Mouse (Mus musculus) intestine, postnatal 0 days (tissue): Measurements from ENCODE around the gene Hoxb7. TPM values are rescaled to one million over a fixed set of nuclear protein-coding genes. Genes with fewer than 3 reads are reported as not detected.

ENCODE experiments used
- ATAC-seq: fragments of 200-750 bp; cut with Nextera tagmentation; 2 replicates; pipeline ENCODE4 v1.8.0; 2017; ENCODE audit warnings: mild to moderate bottlenecking, moderate TSS enrichment, moderate library complexity
- H3K27ac ChIP-seq: fragments of 300-500 bp; sonication (generic); 2 replicates; pipeline ENCODE4 v1.5.1; 2014; ENCODE audit warnings: mild to moderate bottlenecking, low read depth, low read length, moderate library complexity
- H3K27me3 ChIP-seq: fragments of 300-500 bp; sonication (generic); replicated peaks from 2 replicates; pipeline ENCODE4 v1.6.1; 2014; ENCODE audit warnings: low read length, mixed read lengths; ENCODE audit not compliant: control insufficient read depth, insufficient read depth
- H3K36me3 ChIP-seq: fragments of 300-500 bp; sonication (generic); 2 replicates; pipeline ENCODE4 v1.6.1; 2014; ENCODE audit warnings: mild to moderate bottlenecking, moderate library complexity; ENCODE audit not compliant: control insufficient read depth, insufficient read depth
- H3K4me1 ChIP-seq: fragments of 300-500 bp; sonication (generic); replicated peaks from 2 replicates; pipeline ENCODE4 v1.6.1; 2014; ENCODE audit warnings: antibody characterized with exemption, low read length, mixed read lengths; ENCODE audit not compliant: control insufficient read depth, insufficient read depth
- H3K4me2 ChIP-seq: fragments of 300-500 bp; sonication (generic); replicated peaks from 2 replicates; pipeline ENCODE4 v1.6.1; 2014; ENCODE audit warnings: low read depth, mild to moderate bottlenecking, moderate library complexity
- H3K4me3 ChIP-seq: fragments of 300-500 bp; sonication (generic); 2 replicates; pipeline ENCODE4 v1.5.1; 2014; ENCODE audit warnings: low read depth, low read length
- H3K9ac ChIP-seq: fragments of 300-500 bp; sonication (generic); 2 replicates; pipeline ENCODE4 v1.6.1; 2014; ENCODE audit warnings: mild to moderate bottlenecking, low read depth, low read length
- H3K9me3 ChIP-seq: fragments of 300-500 bp; sonication (generic); 2 replicates; pipeline ENCODE4 v1.6.1; 2016; ENCODE audit warnings: mixed run types; ENCODE audit not compliant: control insufficient read depth
- CTCF ChIP-seq: sonication (generic); IDR thresholded peaks from 2 replicates; pipeline ENCODE4 v1.5.1; 2016; ENCODE audit warnings: low read depth, mild to moderate bottlenecking, control low read depth, antibody characterized with exemption, moderate library complexity
- whole genome bisulfite sequencing: fragments of 180-500 bp; shearing (Covaris S2); extraction: QIAGEN DNeasy Blood & Tissue Kit; methylation state at CpG from one replicate; pipeline ENCODE4 v1.1.7; 2014; 5-methylcytosine and 5-hydroxymethylcytosine counted together
- polyA plus RNA-seq: library from polyadenylated mRNA; unstranded; fragments of >200 nt; fragmentation: Nextera tagmentation; extraction: Ambion mirVana; gene quantifications from 2 replicates; pipeline ENCODE4 v1.2.1, GENCODE M21; 2015

The Hoxb7 gene
- polyA plus RNA-seq, 1 experiment from 2014 or later, result 8.5 TPM

DNA sequence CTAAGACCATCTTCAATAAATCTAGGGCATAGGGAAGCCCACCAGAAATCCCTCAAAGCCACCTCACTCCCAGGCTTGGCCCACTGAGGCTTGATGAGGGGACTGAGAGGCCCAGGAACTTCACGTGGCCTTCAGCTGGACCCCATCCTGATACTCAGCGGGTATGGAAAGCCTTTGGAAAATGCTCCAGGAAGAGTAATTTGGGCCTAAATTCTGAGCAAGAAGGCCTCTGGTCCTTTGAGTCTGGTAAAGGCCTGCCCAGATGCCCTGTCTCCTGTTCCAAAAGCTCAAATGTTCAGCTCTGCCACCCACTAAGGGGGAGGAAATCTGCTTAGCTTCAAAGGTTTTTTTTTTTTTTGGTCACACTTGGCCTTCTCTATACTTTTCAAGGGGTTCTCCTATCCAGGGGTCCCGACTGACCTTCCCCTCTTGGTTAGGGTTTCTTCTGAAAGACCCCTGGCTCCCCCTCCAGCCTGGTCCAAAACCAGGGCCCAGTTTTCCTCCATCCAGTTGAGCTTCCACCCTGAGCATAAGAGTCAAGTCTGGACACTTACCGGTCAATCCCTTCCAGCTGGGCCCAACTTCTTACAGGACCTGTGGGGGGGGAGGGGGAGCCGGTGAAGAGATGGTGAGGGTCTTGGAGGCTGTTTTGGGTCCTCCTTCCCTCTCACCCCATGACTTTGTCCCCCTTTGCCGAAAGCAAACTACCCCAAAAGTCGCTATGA, 19.9 kb downstream of the Hoxb7 start:
- Histone ChIP-seq H3K27ac (0 out of 2 replicates have a peak overlapping the region, but pooled peaks have one; percentile 11), H3K36me3 (no peaks in the 10 kb centered on the region), H3K9ac (peak overlapping the region; percentile 27; the same call in 1 of the 2 replicates), H3K27me3 (peaks cover 63% of the 10 kb centered on the region), H3K4me2 (peak overlapping the region; percentile 63), H3K9me3 (no peaks in the 10 kb centered on the region), H3K4me1 (no peaks in the 10 kb centered on the region), H3K4me3 (peak overlapping the region; percentile 27)
- WGBS, result 31% methylated on average over 7 of the region's 7 CpGs
- no peak for ATAC-seq
- TF ChIP-seq CTCF, result no peak

DNA sequence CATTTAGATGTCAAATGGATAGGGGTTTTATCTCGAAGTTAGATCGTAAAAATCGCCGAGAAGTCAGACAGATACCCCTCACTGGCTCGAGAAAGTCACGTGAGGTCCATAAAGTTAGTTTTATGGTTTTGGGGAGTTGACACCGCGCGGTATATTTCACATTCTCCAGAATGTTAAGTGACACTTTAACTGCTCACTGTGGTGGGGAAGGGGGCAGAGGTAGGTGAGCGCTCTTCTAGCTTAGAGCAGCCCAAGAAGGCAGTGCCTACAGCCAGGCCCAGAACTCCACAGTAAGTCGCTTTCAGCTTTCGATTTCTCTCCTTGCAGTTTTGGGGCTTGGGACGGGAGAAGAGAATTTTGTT, 20.5 kb downstream of the Hoxb7 start:
- Histone ChIP-seq H3K4me2 (peak overlapping the region; percentile 63), H3K4me1 (no peaks in the 10 kb centered on the region), H3K4me3 (peak overlapping the region; percentile 27), H3K36me3 (no peaks in the 10 kb centered on the region), H3K9me3 (no peaks in the 10 kb centered on the region), H3K27me3 (peaks cover 58% of the 10 kb centered on the region), H3K27ac (no peak overlapping the region), H3K9ac (no peak overlapping the region)
- TF ChIP-seq CTCF, result no peak
- no peak for ATAC-seq
- WGBS, result 9% methylated on average over 13 of the region's 13 CpGs

DNA sequence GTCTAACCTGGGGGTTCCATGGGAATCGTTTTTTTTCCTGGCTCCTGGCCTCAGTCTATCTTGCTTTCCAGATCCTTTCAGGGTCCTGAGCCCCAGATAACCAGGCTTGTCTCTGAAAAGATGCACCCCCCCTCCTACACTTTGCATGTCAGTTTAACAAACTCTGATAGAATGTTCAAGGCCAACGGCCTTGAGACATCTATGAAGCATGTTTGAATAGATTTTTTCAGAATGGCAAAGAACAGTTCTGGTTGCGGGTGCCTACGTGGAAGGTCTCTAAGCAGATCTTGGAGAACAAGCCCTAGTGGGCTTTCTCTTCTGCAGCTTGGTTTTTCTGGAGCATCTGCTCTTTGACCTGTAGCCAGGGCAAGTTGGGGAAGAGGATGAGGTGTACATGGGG, 22.3 kb downstream of the Hoxb7 start:
- H3K27me3 ChIP-seq, result peaks cover 58% of the 10 kb centered on the region
- H3K36me3 ChIP-seq, result no peaks in the 10 kb centered on the region
- no peaks in the 10 kb centered on the region for H3K9me3 ChIP-seq
- no peaks in the 10 kb centered on the region for H3K4me1 ChIP-seq
- H3K9ac ChIP-seq, result no peak overlapping the region
- no peak for ATAC-seq
- TF ChIP-seq CTCF, result no peak
- 35% methylated on average over 4 of the region's 4 CpGs for WGBS
- no peak overlapping the region for H3K4me3 ChIP-seq
- peak overlapping the region; percentile 21; the same call in 1 of the 2 replicates for H3K27ac ChIP-seq
- peak overlapping the region; percentile 63 for H3K4me2 ChIP-seq

DNA sequence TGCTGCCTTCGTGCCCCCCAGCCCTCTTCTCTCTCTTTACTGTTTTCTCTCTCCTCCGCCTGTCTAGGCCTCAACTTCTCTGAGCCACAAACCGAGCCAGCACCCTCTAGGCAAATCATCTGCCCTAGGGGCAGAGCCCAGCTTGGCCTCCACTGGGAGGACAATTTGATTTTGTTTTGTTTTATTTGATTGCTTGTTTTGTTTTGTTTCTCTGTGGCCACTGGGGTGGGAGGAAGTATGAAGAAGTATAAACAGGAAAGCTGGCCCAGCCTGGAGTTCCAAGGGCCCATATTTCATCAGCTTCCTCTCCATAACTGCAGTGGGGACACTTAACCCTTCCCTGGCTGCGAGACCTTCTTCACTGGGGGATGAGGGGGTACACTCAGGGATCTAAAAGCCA, 22.9 kb downstream of the Hoxb7 start:
- H3K9me3 ChIP-seq, result no peaks in the 10 kb centered on the region
- no peak for TF ChIP-seq CTCF
- H3K4me2 ChIP-seq, result peak overlapping the region; percentile 63
- H3K27ac ChIP-seq, result peak overlapping the region; percentile 21
- H3K9ac ChIP-seq, result no peak overlapping the region
- H3K27me3 ChIP-seq, result peaks cover 60% of the 10 kb centered on the region
- ATAC-seq, result no peak
- H3K4me3 ChIP-seq, result no peak overlapping the region
- no peaks in the 10 kb centered on the region for H3K36me3 ChIP-seq
- WGBS, result 39% methylated on average over 4 of the region's 4 CpGs
- H3K4me1 ChIP-seq, result no peaks in the 10 kb centered on the region

DNA sequence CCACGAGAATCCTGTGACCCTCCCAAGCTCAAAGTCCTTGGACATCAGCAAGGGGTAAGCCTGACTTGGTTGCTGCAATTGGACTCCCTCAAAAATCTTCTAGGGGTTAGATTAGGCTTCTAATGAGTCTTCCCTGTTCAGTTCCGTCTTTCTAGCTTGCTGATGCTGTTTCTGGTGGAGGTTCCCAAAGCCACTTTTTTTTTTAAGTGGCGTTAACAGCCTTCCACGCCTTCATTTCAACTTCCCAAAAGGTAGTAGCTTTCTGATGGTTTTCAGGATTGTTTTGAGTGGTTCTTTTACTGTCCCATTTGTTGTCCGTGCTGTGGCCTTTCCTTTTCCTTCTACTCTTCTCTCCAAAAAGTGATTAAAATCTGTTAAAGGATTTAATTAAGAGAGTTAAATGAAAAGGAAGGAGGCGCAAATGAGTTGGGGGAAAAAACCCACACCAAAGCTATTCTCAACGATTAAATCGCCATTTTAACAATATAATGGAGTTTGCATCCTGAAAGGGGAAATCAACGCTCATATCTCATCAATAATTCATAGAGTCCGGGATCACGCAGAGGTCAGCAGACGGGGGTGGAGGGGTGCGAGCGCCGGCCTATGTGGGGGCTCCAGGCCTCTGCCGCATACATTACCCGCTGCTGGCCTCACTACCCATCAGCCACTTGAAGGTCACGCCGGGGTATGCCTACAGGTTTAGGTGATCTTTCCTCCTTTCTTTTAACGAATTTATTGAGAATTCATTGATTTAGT, 23.9 kb downstream of the Hoxb7 start:
- H3K4me1 ChIP-seq, result no peaks in the 10 kb centered on the region
- H3K4me3 ChIP-seq, result peak overlapping the region; percentile 25; the same call in 1 of the 2 replicates
- H3K9me3 ChIP-seq, result no peaks in the 10 kb centered on the region
- H3K9ac ChIP-seq, result 0 out of 2 replicates have a peak overlapping the region, but pooled peaks have one; percentile 32
- 32% methylated on average over 20 of the region's 20 CpGs for WGBS
- TF ChIP-seq CTCF, result no peak
- H3K27me3 ChIP-seq, result peaks cover 64% of the 10 kb centered on the region
- no peak for ATAC-seq
- H3K36me3 ChIP-seq, result no peaks in the 10 kb centered on the region
- peak overlapping the region; percentile 63 for H3K4me2 ChIP-seq
- H3K27ac ChIP-seq, result peak overlapping the region; percentile 55

DNA sequence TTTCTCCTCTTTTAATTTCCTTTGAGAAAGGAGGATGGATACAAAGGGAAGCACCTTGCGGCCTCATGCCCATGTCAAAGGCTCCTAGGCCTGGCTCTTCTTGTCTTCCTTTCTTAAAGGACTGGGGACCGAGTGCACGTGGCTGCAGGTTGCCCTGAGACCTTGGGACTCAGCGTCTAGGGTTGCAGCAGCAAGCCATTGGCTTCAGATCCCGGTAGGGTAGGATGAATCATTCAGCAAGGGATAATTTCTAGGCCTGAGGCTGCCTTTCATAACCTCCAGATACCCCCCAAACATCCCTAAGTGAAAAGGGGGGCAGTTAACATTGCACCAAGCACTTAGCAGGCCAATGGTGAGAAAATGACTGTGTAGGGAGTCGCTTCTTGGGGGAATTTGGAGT, 24.7 kb downstream of the Hoxb7 start:
- Histone ChIP-seq H3K4me3 (peak overlapping the region; percentile 25), H3K27me3 (peaks cover 63% of the 10 kb centered on the region), H3K36me3 (no peaks in the 10 kb centered on the region), H3K27ac (peak overlapping the region; percentile 55), H3K4me1 (no peaks in the 10 kb centered on the region), H3K4me2 (peak overlapping the region; percentile 63), H3K9me3 (no peaks in the 10 kb centered on the region), H3K9ac (peak overlapping the region; percentile 32; the same call in 1 of the 2 replicates)
- WGBS, result 23% methylated on average over 6 of the region's 6 CpGs
- ATAC-seq, result no peak
- TF ChIP-seq CTCF, result no peak
